Mouse (Mus musculus) fibroblast of lung, adult 2 months (primary cell): ENCODE measurements around the gene Ust.
"Not testable (repeated sequence)": the region's sequence is repeated elsewhere in the genome, so short reads cannot be mapped to it uniquely, and the experiment has no call there.

Experiments used
- DNase-seq: peaks from one replicate; pipeline ENCODE4 v3.0.0-alpha.2; 2011; ENCODE audit warnings: low read depth

Ust gene

DNA sequence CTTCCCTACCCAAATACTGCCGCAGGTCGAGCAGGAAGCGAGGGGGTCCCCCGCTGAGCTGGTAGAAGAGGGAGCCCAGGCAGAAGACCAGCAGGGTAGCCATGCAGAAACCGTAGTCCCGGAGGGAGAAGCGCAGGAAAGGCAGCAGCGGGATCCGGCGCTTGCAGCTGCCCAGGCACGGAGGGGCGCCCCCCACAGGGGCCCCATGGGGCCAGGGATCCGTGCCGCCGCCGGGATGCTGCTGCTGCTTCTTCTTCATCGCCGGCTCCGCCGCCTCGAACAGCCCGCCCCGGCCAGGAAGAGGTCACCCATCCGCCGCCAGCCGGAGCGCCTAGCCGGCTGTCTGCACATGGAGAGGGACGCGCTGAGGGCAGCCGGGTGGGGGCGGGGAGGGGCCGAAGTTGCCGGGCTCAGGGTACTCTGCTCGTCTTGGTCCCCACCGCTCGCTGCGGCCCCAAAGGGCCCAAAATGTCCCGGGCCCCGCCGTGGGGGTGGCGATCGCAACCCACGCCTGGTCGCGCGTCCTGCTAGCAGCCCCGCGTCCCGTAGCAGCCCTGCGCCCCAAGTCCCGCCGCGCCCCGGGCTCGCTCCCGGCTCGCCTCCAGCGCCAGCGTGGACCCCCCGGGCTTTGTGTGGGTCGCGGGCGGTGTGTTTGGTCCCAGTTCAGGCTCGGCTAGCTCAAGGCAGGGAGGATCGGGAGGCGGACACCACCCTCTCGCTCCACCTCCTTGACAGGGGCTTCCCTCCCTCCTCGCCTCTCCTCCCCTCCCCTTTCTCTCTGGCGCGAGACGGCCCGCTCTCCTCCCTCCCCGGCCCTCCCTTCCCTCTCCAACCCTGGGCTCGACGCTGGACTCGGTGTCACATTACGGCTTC is at the start of gene Ust:
Gene Ust, minus strand, starts transcription at position 685 of the 873 bp plus-strand sequence.
- DNase-seq: peak; percentile 76

DNA sequence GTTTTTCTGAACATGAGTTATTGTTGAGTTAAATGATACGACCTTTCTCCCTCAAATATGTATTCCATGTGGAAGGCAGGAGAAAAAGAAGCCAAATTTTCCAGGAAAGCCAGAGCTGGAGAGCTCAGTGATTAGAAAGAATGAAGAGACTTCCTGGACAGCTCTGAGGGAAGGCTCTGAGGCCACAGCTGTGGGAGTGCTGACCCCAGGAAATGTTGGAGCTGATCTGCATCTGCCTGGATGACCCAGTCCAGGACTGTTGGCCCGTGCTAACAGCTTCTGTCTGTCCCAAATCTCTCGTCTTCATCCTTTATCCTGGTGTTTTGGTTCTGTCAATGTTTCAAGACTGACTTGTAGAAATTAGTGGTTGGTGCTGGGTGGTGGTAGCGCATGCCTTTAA is 42.7 kb upstream of the Ust start:
- no peak for DNase-seq

DNA sequence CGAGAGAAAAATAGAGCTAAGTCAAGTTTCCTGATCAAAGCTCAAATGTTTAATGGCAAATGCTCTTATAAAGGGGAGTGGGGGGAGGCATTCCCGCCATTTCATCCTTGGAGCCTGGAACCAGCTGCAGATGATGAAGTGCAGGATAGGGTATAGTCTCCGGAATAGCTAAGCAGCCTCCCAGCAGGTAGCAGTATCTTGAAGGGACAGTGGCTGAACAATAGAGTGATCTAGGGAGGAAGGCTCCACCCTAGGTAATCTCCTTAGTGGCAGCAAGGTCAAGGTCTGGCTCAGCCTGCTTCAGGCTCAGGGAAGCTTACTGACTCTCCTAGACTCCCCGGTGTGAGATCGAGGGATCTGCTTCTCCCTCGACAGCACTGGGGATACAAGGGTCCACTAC is 40.9 kb upstream of the Ust start:
- DNase-seq: not testable (repeated sequence)

DNA sequence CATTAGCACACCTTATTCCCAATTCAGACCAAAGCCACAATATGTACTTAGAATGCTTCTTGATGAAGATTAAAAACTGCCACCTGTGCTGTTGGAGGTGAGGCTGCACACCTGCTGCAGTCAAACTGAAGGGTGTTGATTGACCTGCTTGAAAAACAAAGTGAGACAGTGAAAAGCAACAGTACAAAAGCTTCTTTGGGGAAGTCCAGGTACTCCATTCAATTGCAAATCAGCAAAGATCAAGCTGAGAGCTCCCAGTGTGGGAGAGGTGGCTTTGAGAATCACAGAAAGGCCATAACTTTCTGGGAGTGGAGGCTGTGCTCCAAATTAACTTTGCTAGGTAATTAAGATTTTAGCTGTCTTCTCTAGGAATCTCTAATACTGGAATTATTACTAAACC is 33.6 kb upstream of the Ust start:
- not testable (repeated sequence) for DNase-seq

DNA sequence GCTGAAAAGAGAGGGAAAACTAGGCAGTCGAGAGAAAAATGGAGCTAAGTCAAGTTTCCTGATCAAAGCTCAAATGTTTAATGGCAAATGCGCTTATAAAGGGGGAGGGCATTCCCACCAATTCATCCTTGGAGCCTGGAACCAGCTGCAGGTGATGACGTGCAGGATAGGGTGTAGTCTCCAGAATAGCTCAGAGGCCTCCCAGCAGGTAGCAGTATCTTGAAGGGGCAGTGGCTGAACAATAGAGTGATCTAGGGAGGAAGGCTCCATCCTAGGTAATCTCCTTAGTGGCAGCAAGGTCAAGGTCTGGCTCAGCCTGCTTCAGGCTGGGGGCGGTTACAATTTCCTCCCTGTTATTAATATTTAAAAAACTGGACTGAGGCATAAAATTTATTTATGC is 33.0 kb upstream of the Ust start:
- DNase-seq: not testable (repeated sequence)

DNA sequence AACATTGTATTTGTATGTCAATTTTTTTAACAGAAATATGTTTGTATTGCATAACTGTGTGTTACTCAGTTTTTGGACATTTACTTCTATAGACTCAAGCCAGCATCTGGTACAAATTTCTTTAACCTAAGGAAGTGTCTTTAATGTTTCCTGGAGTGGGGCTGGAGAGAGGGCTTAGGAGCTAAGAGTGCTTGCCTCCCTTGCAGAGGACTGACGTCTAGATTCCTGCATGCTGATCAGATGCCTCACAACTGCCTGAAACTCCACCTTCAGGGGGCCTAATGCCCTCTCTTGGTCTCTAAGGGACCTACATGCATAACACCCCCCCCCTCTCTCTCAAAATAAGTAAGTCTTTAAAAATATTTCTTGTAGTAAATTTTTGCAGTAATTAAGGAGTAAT is 22.9 kb upstream of the Ust start:
- no peak for DNase-seq

DNA sequence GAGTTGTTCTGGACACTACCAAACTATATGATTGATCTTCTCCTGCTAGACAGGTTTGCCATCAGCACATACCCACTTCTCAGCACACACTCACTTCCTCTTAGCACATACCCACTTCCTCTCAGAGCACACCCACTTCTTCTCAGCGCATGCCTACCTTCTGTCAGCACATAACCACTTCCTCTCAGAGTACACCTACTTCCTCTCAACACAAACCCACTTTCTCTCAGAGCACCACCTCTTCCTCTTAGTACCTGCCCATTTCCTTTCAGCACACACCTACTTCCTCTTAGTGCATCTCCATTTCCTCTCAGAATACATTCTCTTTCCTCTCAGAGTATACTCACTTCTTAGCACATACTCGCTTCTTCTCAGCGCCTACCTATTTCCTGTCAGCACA is 16.8 kb upstream of the Ust start:
- DNase-seq: no peak

DNA sequence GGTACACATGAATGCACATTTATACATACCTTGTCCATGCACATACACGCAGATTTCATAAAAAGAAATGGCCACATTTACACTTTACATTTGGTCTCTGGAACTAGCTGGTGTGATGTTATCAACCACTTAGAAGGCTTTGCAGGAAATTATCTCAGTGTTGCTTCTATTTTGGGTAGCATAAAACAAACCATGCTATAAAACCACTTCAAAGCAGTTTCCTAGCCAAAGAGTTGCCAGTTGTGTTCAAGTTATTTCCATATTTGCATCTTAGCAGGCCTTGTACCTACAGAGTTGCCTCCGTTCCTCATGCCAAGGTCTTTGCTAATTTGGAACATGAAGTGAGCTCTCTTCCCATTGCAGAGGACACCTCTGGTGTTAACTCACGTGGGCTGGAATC is 13.0 kb upstream of the Ust start:
- DNase-seq: no peak

DNA sequence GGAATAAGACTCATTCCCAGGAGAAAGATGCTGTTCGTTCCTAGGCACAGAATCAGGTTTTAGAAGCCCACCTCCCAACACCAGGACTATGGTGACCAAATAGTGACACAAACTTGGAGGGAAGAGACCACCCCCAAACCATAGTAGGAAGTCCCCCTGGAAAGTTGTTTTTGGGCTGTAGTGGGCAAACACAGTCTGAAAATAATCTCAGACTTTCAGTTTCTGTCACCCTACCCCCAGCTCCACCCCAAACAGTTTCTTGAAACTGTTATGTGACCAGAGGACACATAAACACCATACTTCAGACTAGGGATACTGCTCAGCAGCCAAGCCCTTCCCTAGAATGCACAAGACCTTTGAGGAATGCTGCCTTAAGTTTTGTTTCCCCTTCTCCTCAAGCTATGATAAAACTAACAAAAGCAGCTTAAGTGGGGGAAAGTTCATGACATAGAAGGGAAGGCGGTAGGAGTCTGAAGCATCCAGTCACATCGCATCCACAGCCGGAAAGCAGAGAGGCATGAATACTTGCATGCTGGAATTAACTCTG is 12.0 kb upstream of the Ust start:
- no peak for DNase-seq

DNA sequence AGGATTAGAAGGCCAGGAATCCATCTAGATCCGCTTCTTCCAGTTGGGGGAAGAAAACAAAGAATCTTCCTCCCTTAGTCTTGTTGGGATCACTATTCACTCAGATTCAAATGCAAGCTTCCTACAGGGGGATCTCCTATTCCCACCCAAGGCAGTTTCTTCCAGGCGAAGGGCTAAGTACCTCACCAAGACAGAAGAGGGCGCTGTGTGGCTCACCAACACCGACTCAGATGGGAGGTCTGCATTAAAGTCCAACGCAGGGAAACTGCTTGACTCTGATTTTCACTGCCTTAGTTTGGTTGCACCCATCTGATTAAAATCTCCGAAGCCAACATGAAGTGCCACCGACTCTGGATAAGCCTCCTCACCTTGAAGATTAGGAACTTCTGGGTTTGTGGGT is 10.5 kb upstream of the Ust start:
- DNase-seq: no peak

DNA sequence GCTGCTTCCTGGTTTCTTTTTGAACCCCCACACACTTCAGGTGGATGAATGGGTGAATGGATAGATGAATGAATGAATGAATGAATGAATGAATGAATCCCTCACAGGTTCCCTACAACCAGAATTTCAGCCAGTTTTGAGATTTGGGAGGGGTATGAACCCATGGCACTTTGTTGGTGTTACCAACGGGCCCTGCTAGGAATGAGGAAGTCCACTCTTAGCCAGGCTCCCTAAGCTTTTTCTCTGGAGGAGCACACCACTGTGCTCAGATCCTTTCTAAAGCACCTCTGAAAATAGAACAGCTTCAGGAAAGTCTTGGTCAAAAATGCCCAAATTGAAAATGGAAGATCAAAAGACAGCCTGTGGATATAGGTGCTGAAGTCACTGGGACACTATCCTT is 6.7 kb upstream of the Ust start:
- no peak for DNase-seq

DNA sequence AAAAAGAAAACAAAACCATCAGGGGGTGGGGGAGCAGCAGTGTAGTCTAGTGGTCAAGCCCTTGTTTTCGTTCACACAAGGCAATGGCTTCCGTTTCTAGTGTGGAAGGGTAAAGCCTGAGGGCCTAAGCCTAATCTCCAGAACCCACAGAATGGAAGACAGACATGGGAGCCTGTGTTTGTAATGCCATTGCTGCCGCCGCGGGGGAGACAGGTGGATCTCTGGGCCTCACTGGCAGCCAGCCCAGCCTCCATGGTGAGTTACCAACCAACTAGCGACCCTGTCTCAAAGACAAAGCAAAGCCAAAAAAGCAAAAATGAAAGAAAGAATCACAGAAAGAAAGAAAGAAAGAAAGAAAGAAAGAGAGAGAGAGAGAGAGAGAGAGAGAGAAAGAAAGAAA is 2.9 kb upstream of the Ust start:
- no peak for DNase-seq

DNA sequence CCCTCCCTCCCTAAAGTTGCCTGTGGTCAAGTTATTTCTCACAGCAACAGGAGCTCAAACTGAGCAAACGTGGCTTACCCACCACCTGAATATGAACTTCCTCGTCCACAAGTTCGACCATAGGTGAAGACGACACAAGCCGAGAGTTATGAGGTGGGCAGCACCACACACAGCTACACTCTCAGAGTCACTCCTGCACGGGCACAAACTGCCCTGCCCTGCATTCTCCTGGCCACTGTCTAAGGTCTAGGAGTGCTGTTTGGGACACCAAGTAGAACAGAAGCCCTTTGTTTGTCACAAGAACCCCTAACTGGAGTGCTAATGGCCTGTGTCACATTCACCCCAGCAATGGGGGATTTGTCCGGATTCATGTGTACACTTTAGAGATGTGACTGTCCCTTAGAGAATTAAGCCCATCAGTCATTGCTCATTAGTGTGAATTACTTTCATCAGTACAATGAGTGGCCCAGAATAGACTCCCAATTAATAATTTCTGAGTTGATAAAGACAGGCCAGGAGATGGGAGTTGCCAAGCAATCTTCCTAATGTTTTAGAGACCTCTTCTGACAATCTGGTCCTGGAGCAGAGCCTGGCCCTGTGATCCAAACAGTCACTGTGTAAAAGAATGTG is 2.3 kb upstream of the Ust start:
- no peak for DNase-seq

DNA sequence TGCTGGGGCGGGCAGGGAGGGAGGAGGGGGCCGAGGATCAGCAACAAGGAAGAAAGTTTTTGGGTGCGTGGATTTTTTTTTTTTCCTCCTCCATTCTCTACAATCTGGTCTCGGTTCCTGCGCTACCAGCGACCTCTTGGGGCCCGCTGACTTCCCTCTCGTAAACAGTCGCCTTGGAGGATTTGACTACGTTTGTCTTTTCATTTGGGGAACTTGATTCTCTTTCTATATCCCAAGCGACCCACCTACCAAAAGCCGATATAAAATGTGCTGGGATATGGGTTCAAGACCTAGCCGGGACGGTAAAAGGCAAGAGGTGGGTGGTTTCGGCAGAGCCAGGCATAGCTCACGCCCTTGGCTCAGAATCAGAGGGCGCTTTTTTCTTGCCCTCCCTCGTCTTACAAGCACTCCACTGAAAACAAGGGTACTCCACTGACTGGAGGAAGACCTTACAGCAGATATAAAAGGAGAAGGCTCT is 428 bp upstream of the Ust start:
- DNase-seq: no peak

DNA sequence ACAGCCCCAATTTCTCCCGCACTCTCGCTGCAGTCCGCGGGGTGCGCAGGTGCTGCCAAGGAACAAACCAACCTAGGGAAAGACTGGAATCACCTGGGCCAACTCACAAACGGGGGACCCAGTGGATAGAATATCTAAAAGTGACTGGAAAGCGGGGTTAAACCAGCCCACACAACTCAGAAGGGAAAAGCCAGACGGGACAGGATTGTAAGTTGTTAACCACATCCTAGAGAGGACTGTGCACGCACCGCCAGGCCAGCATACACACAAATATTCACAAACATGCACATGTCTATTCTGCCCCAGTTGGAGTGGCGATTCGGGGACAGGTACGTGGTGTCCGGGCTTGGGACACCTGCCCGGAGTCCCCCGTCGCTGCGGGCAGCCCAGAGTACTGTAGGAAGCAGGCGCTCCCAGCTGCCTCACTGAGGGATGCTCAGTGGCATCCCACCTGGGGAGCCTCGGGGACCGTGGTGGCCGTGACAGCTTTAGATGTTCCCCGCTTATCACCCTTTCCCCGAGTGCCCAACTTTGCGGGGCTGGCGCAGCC is 959 bp downstream of the Ust start:
- no peak for DNase-seq

DNA sequence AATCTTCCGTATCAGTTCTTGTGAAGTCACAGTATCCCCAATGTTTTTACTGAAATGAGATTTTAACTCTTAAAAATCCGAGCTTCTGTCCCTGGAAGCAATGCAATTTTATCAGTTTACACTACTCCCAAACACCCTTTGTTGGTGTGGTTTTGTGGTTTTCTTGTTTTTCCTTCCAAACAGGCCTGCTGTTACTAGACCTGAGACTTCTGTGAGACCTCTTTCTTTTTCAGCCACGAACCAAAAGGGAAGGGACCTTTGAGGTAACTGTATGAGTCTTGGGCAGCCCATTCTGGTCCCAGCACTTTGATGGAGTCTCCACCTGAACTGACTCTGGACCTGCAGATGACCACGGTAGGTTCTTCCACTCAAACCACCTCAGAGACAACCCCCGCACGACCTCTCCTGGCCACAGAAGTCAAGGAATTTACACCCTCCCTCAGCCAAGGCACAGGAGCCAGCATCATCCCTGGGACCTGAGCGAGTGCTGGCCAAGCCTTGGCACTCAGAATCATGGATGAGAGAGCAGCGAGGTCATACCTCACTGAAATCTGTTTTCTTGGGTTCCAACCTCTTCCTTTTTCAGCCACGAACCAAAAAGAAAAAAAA is 1.6 kb downstream of the Ust start:
- DNase-seq: no peak

DNA sequence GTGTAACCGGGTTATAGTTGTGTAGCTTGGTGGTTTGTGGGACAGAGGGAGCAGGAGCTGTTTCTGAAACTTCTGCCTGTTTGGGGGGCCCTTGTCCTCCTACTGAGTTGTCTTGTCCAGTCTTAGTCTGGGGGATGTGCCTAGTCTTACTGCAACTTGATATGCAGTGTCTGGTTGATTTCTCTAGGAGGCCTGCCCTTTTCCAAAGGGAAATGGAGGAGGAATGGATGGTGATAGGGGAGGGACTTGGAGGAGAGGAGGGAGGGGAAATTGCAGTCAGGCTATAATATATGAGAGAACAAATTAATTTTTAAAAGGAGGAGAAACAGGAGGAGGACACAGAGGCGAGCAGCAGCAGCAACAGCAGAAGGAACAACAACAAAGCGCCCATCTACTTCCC is 4.9 kb downstream of the Ust start:
- no peak for DNase-seq

DNA sequence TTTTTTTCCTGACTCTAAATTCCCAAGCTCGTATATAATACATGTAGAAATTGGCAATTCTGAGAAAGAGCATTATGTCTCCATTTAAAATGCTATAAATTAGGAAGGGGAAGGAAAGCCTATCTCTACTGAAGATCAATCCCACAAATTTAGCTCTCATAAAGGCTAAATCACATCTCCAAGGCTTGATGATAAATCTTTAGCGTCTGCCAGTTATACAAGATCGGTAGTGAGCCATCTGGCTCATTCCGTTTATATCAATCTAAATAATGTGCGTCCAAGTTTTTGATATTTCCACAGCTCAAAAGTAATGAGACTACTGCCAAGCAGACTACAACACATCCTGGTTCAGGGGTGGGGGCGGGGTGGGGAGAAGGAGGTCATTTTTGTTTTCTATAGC is 6.4 kb downstream of the Ust start:
- DNase-seq: no peak

DNA sequence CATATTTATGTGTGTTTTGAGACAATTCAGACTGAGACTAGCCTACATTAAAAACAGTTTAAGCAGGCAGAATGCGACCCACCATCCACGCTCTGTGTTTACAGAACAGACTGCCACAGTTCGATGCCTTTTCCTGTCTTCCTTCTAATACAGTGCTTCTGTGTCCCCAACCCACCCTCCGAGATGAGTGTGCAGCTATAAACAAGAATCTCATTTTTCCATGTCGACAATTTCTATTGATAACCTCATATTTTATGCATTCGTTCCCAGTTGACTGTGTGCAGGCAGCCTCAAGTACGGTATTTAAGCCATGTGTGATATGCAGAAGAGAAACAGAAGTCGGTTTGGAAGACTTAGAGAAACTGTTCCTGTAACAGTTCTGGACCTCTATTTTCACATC is 6.9 kb downstream of the Ust start:
- DNase-seq: no peak

DNA sequence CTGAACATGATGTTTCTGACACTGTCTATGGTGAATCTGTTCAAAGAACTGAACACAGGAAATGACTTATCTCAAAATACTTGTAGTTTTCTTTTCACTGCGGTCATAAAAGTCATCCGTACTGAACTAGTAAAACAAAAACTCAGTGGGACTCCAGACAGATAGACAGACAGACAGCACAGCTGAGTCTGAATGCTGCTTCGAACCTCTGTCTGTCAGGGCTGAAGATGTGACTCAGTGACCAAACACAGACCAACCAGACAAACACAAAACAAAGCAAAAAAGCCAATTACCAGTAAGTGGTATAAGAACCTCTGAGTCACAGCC is 12.4 kb downstream of the Ust start:
- DNase-seq: peak; percentile 54

DNA sequence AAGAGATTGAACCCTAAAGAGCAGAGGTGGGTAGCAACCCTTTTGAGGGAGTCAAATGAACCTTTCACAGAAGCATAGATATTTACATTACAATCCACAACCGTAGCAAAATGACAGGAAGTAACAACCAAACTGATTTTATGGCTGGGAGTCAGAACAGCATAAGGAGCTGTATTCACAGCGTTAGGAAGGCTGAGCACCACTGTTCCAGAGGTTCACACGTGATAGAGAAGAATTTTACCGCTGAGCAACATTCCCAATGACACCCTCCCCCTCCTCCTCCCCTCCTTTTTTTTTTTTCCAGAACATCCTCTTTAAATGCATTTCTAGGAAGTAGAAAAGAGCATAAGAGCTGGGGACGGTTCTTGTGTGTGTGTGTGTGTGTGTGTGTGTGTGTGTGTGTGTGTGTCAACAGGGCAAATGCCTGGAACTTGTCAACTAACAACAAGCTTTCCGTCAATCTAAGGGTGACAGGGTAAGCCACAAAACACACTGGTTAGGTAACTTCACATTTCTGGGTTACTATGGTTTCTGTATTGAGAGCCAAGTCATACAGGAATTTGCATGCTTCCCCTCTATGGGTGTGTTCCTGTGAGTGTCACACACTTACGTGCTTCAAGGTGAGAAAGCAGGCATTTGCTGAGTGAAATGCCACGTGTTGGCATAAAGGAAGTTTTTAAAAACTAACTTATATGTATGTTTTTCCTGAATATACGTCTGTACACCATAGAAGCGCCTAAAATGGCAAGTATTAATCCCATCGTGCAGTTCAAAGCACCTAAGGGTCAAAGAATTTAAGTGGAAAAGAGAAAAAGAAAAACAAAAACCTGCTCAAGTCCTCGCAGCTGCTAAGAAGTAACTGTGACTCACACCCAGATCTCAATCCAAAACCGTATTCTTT is 13.0 kb downstream of the Ust start:
- DNase-seq: no peak

DNA sequence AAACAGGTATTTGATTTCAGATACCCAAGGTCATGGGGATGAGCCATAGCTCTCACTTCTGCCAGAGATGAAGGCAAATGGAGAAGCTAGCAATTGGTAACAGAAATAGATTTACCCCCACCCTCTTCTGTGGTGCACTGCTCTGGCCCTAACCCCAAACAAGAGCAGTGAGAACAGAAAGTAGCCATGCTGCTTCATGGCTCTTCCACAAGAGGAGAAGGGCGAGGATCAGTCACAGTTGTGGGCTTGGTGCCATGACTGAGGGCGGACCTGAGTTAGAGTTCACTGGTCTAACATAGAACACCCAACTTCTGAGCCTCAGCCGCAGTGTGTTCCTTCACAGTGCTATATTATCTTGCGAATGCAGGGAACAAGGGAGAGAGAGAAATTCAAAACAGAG is 13.8 kb downstream of the Ust start:
- no peak for DNase-seq
